Mouse (Mus musculus): Measurements from ENCODE around the gene Rassf3. TPM values are rescaled to one million over a fixed set of nuclear protein-coding genes. Genes with fewer than 3 reads are reported as not detected.

Rassf3 gene
- total and polyA plus RNA-seq, 3 experiments = 9.3 to 50.9 (median 32.2) TPM

DNA sequence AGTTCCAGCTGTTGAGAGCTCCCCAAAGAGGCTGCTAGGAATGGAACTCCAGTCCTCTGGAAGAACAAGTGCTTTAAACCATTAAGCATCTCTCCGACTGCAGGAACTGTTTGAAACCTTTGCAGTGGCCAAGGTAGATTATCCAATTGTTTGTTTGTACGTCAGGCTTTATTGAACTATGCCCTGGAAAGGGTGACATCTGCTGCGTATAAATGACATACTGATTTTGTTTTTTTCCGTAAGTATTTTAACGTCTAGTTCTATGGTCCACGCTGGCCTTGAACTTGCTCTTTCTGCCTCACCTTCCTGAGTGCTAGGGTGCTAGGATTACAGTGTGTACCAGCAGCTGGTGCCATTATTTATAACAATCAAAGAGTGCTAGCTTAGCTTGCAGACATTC, 13.8 kb upstream of the Rassf3 start:
- DNase-seq = no peak

DNA sequence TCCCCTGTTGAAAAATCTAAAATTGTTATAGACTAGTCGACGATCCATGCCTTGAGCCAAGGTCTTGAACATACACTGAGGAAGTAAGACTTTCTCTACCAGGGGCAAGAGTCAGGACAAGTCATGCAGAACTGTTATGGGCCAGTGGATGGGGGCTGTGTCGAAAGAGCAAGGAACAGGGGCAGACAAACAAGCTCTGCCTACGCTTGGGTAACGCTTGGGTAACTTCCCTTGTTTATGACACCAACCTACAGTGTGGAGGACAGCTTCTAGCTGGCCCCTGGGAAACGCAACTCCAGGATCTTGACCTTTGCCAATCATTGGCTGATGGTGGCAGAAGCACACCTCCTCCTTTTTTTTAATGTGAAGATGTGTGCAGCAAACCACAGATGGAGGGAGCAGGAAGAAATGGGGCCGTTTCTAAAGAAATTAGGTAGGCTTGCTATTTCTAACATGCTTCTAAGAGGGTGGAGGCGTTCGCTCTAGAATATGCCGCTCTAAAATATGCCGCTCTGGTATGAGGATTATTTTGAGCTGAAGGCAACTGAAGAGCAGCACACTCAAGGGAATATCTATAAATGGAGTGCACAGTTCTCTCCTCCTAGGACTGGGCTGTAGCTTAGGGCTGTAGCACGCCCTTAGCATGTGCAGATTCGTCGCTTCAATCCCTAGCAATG, 12.6 kb upstream of the Rassf3 start:
- peak; percentile 31 for DNase-seq

DNA sequence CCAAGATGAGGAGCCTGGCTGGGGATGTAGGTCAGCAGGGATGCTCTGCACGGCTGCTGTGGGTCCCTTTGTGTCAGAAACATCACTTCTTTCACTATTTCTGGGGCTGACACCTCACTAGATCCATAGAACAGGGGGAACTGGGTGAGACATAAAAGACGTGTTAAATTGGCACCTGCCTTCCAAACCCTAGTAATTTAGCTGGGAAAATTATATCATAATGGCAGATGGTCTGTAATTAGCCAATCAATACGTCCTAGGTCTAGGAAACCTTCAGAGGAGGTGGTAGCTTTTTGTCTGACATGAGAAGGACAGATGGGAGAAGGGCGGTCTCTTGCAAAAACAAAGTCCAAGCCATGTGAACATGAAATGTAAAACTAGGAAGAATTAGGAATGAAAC, 11.6 kb upstream of the Rassf3 start:
- no peak for DNase-seq

DNA sequence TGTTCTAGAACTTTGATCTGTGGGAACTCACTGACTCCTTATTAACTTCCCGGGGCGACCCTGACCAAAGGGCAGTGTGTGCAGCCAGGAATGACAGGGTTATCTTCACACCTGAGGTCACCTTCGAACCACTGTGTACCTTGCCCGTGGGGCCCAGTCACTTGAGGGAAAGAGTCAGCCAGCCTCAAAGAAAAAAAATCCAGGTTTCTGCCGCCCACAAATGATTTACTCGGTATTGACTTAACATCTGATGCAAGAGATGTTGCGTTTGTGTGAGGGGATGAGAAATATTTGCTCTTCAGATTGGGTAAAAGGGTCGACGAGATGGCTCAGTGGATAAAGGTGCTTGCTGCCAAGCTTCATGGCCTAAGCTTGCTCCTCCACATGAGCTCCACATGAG, 10.2 kb upstream of the Rassf3 start:
- DNase-seq = no peak

DNA sequence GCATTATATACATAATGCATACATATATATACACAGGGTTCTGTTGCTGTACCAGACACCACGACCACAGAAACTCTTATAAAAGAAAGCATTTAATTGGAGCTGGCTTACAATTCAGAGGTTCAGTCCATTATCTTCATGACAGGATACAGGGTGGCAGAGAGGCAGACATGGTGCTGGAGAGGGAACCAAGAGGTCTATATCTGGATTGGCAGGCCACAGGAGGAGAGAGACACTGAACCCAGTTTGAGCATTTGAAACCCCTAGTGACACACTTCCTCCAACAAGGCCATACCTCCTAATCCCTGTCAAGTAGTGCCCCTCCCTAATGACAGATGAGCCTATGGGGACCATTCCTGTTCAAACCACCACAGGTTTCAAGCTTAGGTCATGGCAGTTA, 7.2 kb upstream of the Rassf3 start:
- DNase-seq = no peak

DNA sequence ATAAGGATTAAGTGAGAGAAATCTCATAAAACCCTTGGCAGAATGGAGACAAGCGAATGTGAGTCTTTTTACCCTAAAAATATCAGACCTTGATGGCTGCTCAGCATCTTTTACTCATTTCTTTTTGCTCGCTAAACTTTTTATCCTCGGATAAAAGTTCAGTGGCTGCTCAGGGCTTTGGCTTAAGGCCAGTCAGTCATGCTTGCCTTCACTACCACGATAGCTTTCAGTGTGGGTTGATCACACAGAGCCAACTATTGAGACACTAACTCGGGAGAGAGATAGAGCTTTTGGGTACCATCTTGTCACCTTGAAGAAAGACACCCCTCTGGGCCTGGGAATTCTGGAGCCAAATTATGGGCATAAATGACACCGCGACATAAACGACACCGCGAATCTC, 5.0 kb upstream of the Rassf3 start:
- DNase-seq = no peak

DNA sequence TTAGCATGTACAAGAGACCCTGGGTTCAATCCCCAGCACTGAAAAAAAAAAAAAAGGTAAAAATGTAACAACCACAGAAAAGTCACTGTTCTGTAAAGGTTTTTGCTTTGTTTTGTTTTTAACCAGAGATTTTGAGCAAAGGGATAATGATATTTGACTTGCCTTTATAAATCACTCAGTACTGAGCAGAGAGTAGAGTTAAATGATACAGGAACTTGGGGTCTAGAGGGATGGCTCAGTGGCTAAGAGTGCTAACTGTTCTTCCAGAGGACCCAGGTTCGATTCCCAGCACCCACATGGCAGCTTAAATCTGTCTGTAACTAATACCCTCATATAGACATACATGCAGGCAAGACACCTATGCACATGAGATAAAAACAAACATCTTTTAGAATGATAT, 3.8 kb upstream of the Rassf3 start:
- no peak for DNase-seq

DNA sequence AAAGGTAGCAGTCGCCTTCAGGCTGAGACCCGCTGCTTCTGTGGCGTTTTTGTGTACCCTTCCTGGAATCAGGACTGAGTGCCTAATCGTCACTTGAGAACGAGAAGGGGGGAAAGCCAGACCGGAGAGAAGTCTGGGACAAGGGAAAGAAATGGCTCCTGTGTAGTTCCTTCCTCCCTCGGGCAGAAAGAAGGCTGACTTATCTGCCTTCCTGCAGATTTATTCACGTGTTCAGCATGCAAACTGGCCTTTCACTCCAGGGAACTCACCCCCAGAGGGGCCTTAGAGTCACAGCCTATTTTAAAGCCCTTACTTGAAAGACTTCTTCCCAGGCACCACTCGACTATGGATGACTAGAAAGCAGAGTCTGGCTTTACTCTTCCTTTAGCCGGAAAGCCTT, 1.3 kb upstream of the Rassf3 start:
- no peak for DNase-seq

DNA sequence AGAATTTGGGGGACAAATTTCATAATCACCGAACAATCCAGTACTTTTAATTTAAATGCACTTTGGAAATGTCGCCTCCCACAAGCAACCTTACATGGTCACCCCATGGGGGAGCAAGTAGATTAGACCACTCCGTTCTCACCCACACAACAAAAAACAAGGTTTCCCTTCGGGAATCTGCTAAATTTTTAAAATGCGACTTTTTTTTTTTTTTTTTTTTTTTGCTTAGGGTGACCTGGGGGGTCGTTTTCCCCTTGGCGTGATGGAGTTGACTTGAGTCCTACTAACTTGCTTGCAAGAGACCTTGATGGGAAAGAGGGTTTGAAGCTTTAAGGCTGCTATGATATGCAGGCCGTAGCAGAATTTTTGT, 806 bp upstream of the Rassf3 start:
- no peak for DNase-seq

DNA sequence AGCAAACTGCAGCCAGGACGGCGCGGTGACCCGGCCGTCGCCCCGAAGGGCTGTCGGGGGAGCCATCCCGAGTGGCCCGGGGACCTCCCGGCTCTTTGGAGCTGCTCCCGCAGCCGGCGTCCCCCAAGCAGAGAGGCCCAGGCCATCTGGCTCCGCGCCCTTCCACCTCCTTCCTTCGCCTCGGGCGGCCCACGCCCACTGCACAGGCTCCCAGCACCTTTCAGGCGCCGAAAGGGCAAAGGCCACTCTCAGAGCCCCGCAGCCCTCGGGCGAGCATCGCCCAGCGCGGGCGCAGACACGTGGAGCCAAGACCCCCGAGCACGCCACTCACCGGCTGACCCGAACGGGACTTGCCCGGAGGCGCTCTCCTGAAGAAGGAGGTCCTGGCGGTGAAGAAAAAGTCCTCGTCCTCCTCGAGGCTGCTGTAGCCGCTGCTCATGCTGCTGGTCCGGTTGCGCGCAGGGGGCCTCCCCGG, 438 bp downstream of the Rassf3 start:
- DNase-seq = peak; percentile 79

DNA sequence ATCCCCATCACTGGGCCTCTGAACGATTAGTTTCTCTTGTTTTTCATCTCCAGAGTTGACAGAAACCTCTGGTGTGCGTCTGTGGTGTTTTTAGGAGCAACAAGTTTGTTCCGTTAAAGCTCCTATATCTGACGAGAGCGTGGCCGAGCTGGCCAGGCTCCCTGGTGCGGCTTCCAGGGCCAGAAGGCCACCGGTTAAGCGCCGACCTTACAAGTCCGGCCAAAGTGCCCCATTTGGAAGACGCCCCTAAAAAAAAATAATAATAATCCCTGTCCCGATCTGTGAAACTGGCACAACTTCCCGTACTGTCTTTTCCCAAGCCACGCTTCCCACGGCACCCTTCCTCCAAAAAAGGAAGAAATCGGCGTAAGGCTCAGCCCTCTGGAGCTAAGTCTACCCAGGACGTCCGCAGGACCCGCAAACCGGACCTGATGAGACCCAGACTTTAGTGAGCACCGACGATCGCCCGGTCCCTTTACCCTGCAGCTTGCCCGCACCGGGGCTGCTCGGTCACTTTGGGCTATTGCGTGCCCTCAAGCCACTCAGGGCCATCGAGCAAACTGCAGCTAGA, 961 bp downstream of the Rassf3 start:
- peak; percentile 69 for DNase-seq

DNA sequence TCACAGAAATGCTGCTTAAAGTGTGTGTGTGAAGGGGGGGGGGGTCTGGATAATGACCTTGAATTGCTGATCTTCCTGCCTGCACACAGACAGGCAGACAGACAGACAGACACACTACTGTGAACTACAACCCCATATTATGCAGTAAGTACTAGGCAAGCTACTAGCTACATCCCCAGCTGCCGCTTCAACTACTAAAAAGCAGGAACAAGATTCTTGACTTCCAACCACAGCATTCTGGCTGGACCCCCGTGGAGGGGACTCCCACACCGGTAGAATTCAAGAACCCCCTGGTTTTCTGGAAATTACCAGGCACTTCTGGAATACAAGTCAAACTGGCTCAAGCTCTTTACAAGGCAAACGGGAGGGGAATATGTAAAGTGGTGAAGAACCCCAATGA, 1.9 kb downstream of the Rassf3 start:
- no peak for DNase-seq

DNA sequence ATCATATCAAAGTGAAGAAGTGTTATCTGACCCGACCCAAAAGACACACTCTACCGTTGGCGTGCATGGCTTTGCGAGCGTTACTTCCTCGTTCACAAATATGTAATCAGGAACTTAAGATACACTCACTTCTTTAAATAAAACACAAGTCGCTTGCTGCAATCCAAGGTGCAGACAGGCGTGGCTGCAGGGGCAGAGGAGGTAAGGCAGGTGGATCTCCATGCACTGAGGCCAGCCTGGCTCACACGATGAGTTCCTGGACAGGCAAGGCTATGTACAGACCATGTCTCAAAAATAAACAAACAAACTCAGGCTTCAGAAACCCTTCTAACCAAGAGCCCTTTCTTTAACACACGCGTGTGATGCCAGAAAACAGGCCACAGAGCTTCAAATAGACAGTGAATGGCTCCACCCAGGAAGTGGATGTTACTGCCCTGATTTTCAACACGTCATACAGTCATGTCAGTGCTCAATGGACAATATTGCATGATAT, 2.4 kb downstream of the Rassf3 start:
- no peak for DNase-seq

DNA sequence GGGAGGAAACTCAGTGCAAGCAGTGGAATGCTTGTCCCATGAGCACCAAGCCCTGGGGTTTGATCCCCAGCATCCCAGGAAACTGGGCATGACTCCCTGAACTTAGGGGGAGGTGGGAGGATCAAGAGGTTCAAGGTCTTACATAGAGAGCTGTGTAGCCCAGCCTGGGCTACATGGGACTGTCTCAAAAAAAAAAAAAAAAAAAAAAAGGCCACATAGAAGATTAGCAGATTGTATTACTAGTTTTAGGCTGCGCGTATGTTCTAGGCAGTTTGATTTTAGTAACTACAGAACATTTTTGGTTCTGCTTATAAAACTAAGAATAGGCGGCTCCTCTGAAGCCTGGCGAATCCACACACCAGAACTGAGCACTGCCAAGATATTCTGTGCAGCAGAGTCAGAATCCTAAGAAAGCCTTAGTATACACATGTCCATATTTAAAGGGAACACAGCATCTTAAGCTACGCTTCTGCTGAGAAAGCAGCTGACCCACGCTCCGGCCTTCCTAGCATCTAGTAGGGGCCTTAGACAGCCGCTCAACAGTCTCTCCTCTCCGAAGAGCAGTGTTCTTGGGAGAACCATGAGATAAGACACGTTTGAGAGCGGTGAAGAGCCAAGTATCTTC, 3.4 kb downstream of the Rassf3 start:
- no peak for DNase-seq

DNA sequence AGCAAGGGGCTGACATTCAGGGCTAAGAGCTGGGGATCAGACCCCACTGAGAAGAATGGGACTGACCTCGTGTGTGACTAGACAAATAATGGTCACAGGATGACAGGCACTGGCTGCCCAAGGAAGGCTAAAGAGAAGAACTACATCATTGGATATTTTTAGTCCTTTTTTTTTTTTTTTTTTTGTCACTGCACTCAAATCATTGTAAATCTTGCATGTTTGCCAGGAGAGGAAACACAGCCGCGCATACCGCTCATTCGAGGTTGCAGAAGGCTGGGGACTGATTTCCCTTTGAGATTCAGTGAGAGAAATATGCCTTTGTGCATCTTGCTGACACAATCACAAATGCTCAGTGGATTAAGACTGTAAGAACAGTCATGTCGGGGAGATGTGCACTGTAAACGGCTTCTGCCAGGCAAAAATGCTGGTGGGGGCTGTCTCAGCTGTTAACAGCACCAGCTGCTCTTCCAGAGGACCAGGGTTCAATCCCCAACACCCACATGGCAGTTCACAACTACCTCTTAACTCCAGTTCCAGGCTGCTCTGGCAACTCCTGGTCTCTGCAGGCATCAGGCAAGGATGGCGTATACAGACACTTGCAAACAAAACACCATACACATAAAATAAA, 4.5 kb downstream of the Rassf3 start:
- DNase-seq = peak; percentile 59

DNA sequence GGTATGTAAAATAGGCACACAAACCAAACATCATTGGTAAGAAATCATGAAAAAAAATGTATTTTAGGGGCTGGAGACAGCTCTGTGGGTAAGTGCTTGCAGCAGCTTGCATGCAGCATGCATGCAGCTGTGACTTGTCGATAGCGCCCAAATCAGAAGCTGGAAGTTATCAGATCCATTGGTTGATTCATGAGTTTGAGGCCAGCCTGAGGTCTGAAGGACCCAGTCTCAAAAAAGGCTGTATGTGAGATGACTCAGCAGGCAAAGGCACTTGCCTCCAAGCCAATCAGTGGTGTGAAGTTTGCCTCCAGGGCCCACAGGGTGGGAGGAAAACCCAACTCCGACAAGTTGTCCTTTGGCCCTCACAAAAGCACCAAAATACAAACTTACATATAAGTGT, 6.5 kb downstream of the Rassf3 start:
- no peak for DNase-seq

DNA sequence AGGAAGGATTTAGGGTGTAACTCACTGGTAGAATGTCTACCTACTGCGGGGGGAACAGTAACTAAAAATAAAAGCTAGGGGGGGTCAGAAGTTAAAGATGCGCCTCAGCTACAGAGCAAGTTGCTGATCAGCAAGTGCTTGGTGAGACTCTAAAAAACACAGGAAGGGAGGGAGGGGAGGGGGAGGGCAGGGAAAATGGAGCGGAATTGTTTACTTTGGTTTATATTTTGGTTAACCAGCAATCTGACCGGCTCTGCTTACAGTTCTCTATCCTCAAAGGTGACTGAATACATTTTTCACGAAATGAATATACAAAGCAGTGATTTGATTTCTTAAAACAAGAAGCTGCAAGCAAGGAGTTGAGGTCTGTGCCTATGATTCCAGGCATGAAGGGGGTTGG, 7.2 kb downstream of the Rassf3 start:
- no peak for DNase-seq

DNA sequence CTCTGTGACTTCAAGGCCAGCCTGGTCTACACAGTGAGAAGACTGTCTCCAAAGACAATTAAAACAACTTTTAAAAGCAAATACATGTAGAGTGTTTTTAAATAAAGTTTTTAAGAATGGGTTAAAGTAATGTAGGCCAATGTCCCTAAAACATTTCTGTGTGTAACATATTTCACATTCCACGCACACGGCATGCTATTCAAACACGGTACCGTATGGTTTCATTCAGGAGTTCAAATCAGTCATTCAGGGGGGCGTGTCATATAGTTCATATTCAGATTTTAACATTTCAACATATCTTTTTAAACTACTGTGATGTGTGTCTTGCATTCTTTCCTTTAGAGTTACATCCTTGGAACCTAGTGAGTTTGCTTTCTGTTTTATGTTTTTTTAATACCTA, 7.9 kb downstream of the Rassf3 start:
- no peak for DNase-seq

DNA sequence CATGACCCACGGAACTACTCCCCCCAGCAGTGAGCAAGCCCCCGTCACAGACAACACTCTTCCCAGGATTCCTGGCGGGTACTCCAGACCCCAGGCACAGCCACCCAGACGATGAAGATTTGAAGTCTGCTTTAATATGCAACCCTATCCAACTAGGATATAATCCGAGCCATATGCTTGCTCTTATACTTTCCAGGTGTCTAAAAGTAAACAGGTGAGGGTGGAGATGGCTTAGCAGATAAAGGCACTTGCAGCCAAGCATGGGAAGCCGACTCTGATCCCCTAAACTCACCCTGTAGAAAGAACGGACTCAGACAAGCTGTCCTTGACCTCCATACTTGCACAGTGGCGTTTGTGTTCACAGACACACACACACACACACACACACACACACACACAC, 8.4 kb downstream of the Rassf3 start:
- DNase-seq = no peak

DNA sequence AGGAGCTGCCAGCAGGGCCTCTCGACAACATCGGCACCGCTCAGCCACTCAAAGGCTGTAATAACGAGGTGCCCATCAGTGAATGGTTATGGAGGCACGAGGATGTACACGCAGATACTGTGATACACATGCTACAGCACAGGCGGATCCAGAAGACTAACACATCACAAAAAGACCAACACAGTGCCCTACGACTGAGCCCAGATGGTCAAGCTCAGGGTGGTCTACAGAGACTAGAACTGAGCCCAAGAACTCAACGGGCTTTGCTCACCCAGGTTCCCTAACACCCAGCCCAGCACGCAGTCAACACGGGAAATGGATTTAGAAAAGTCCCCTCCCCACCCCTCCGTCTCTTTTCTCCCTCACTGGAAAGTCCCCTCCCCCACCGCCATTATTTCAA, 9.1 kb downstream of the Rassf3 start:
- DNase-seq = no peak

DNA sequence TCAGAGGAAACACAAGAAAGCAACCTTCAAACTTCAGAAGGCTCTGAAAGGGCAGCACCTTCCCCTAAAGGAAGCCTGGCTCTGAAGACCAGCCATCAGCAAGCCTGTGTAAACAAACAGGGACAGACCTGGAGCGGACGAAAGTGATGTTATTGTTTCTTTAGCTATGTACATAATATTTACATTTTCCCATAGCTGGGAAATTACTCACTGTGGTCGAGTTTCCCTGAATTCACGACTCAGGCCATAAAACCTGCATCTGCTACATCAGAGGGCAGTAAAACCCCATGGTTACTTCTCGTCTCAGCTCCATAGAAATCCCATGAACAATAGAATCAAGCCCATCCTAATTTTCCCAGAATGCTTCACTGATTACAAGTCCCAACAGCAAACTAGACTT, 11.1 kb downstream of the Rassf3 start:
- no peak for DNase-seq

DNA sequence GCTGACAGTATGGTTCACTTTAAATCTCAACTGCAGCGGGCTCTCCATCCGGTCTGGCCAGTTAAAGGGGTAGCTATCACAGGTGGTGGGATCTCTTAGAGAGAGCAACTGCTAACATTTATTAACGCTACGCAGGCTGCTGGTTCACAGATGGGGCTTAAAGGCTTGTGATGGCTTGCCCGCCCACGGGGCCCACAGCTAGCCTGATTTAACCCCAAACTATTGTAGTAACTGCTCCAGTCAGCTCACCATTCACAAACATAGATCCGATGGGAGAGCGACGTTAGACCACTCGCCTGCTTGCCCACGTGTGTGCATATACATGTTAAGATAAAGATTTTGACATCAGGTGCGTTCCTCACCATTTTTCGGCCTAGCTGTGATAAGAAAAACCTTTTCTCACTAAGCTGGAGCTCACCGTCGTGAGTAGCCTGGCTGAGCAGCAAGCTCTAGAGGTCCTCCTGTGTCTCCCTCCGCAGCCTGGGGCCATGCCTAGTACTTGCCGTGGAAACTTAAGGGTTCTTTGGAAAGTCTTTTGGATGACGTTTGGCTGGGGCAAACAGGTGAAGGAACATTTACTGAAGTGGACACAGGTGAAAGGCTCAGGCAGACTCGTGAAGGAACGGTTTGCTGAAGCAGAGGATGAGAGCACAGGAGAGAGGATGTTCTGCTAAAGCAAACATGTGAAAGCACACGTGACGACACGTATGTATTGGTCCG, 13.8 kb downstream of the Rassf3 start:
- DNase-seq = no peak
